Mouse (Mus musculus) ES-Bruce4 (cell line): ENCODE measurements around the gene Tm6sf1.

Experiments used
- CTCF ChIP-seq: IDR thresholded peaks from one replicate; pipeline ENCODE4 v1.8.1; 2011; ENCODE audit warnings: low read depth, low read length
- POLR2A ChIP-seq: IDR thresholded peaks from one replicate; pipeline ENCODE4 v1.8.1; 2011; ENCODE audit warnings: low read length; ENCODE audit not compliant: insufficient read depth

GRCm38 (mm10) chr7:81844801-81845200 is 14.0 kb upstream of the Tm6sf1 start:
- TF ChIP-seq POLR2A (no peak), CTCF (no peak)
